Mouse (Mus musculus) large intestine, adult 2 months (tissue): ENCODE measurements around the gene 5830411N06Rik. TPM values are rescaled to one million over a fixed set of nuclear protein-coding genes. Genes with fewer than 3 reads are reported as not detected.

Experiments used
- DNase-seq: peaks from one replicate; pipeline ENCODE4 v3.0.0-alpha.2; 2012; ENCODE audit warnings: low read depth, low spot score
- WGBS: fragments of 180-500 bp; shearing (Covaris S2); methylation state at CpG from one replicate; pipeline ENCODE4 v1.1.7; 2018; 5-methylcytosine and 5-hydroxymethylcytosine counted together
- polyA plus RNA-seq: library from polyadenylated mRNA; depleted of rRNA; stranded (reverse); fragments of >200 nt; gene quantifications from 2 replicates; pipeline ENCODE4 v1.2.3, GENCODE M21; 2012; rRNA removed

Gene 5830411N06Rik
- polyA plus RNA-seq: 0.51 and 0.71 TPM in 2 replicates

DNA sequence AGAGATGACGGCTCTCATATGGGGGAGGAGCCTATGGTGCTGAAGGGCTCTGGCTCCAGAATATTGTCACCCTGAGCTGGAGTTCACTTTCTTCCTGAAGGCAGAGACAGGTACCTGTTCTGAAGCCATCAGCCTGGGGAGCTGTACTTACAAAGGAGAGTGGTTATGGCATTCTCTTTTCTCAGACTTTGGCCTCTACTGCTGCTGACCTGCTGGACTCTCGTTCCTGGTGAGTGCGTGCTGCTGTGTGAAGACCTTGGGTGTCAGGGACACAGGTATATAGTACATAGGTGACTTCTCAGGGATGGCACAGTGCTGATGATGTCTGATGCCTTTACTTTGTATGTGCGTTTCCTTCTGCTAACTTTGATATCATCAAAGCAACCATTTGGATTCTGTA, at the start of gene 5830411N06Rik:
Gene 5830411N06Rik (plus strand): TSS at position 69 of the 400 bp plus-strand sequence.
- 68% methylated on average over 4 of the region's 4 CpGs for WGBS
- DNase-seq: no peak

DNA sequence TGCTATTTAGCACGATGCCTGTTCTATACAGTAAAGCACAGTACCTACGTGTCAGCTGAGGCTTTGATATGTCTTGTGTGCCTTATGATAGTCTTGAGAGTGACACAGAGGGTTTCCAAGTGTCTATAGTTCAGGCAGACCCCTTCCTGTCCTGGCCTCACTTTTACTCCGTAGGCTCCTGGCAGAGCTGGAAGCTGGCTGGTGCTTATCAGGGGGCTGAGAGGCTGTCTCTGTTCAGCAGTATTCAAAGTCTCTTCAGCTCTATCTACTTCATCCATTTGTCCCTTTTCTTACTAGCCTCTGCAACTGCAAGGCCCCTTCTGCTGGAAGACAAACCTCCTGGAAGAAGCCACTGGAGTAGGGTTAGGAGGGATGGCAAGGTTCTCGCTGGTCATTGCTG, 46.0 kb upstream of the 5830411N06Rik start:
- 83% methylated on average over 4 of the region's 4 CpGs for WGBS
- no peak for DNase-seq

DNA sequence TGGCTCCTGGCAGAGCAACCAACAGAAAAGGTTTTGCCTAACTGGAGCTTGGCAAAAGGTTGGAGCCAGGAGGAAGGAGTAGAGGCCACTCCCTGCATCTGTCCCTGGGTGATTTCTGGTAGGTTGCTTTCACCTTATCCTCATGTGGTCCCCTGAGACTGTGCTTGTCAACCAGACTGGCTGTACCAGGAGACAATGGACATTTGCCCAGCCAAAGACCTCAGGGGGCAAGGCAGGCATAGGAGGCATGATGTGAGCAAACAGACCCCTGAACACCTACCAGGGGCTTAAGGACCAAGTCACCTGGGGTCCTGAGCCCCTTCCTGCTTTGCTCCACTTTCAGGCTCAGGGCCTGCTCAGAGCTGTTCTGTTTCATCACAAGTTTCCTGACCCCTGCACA, 41.2 kb upstream of the 5830411N06Rik start, which contains the start of gene Olfr524:
Gene Olfr524 (minus strand): TSS at position 101 of the 400 bp plus-strand sequence.
- no peak for DNase-seq

DNA sequence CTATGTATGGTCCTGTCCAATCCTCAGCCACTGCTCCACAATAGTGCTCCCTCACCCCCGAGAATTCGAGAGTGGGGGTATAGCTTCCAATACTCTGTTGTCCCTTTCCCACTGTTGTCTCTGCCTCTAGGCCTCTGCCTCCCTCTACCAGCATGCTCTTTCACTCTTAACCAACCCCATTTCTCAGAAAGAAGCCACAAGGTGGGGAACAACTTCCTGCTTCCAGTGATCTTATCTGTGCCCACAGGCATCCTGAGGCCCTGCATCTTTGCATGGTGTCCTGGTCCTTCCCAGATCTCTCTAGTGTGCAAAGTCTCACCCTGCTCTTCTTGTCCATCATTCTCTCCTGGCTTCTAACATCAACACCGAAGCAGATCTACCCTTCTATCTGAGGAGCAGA, 40.2 kb upstream of the 5830411N06Rik start:
- WGBS: 67% methylated on average over 3 of the region's 3 CpGs
- no peak for DNase-seq

DNA sequence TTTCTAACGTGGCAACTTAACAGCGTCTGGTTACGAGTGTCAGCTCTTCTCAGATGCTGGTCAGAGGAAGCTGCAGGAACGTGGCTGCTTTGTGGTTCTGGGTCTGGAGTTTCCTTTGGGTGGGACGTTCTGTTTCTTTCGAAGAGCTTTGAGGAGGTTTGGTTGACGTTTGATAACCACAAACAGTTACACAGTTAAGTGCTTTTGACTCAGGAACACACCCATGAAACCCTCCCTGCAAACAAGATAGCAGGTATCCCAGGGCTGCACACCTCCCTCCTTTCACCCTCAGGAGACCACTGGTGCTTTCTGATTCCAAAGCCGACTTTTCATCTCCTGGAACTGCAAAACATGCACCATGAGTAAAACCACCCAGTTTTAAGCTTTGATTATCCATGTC, 38.9 kb upstream of the 5830411N06Rik start:
- no peak for DNase-seq

DNA sequence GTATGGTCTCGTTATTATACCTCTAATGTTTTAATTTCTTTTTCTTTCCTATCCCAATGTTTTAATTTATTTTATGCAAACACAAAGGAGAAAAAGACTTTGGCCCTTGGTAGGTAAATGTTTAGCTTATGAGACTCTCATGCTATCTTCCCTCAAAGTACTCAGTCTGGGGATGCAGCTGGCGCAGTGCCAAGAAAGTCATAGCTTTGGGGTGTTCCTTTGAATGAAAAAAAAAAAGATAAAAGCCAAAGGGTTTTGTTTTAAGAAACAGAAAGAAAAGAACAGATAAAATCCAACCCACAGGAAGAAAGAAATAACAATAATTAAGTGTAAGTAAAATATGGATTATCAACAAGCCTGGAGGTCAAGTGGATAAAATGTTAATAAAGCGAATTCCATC, 38.4 kb upstream of the 5830411N06Rik start:
- no peak for DNase-seq
- 62% methylated on average over 3 of the region's 3 CpGs for WGBS

More for the DNA sequence above, 38.9 kb upstream of the 5830411N06Rik start:
- 48% methylated on average over 8 of the region's 8 CpGs for WGBS

DNA sequence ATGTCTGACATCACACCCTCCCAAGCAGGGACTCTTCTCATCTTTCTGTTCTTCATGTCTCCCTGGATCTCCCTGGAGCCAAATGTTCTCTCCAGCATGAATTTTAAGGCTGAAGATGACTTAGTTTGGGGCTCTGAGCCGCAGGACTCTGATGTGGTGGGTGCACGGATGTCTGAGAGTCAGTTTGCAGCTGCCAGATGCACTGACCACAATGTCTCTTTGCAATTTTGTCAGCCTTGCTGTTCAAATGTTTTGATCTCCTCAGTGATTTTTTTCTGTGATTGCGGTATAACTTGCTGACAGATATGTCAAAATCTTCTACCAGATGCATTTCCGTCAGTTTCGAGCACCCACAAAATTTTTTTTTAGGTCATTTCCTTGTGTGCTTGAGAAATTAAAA, 33.2 kb upstream of the 5830411N06Rik start:
- WGBS: 74% methylated on average over 5 of the region's 5 CpGs
- no peak for DNase-seq

DNA sequence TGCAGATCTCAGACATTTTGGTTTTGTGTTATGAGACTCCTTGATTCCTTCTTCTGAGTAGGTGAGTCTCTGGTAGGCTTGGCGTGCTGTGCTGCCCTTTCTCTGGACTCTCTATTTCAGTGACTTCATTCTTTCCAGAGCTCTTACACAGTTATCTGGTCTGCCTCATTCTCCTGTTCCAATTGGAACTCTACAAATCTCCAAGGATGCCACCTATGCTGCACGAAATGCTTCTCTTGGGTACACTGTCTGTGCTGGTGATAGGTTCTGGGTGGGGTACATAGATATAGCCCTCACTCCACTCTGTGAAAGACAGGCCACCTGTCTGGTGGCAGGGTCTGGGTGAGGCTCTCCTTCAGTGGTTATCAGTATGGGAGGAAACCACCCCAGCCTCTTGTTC, 29.1 kb upstream of the 5830411N06Rik start, which contains the start of gene Cd163l1:
Gene Cd163l1 (plus strand): TSS at position 301 of the 400 bp plus-strand sequence.
- DNase-seq: no peak
- WGBS: 83% methylated on average over 2 of the region's 2 CpGs

DNA sequence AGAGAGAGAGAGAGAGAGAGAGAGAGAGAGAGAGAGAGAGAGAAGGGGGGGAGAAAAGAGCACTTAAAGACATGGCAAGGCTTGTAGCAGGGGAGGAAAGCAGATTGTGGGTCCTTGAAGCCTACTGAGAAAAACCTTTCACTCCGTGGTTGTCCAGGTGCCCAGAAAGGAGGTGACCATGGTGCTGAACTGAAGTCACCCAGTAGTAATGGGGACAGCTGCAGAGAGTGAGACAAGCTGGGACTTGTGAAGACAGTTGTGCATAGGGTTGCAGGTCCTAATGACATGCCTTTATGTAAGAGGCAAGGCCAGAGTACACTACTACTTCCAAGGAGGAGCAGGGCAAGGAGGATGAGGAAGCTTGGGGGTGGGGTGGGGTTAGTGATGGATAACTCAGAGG, 27.8 kb upstream of the 5830411N06Rik start:
- DNase-seq: no peak

DNA sequence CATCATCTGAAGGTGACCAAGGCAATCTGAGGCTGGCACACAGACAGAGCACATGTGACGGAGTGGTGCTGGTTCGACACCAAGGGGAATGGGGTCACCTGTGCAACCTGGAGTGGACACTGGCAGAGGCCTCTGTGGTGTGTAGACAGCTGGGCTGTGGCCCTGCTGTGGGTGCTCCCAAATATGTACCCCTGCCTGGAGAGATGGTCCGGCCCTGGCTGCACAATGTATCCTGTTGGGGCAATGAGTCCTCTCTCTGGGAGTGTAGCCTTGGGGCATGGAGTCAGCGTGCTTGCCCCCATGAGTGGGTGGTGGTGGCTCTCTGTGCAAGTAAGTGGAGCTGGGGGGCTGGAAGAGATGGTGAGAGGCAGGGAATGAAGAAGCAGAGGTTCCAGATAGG, 26.7 kb upstream of the 5830411N06Rik start:
- 80% methylated on average over 4 of the region's 4 CpGs for WGBS

More for the DNA sequence above, 27.8 kb upstream of the 5830411N06Rik start:
- 14% methylated on average over 1 of the region's 1 CpGs for WGBS

DNA sequence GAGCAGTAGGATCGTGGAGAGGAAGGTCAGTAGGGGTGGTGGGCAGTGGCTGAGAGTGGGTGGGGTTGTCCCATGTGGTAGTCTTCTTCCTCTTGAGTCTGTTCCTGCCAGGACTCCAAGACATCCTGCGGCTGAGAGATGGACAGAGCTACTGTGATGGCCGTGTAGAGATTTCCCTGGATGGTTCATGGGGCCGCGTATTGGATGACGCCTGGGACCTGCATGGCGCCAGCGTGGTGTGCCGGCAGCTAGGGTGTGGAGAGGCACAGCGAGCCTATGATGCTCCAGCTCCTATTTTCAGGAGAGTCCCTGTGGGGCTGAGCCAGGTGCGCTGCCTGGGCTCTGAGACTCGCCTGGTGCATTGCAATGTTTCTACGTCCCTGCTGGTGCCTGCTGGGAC, 22.9 kb upstream of the 5830411N06Rik start:
- no peak for DNase-seq
- 79% methylated on average over 13 of the region's 13 CpGs for WGBS

More for the DNA sequence above, 26.7 kb upstream of the 5830411N06Rik start:
- DNase-seq: no peak

DNA sequence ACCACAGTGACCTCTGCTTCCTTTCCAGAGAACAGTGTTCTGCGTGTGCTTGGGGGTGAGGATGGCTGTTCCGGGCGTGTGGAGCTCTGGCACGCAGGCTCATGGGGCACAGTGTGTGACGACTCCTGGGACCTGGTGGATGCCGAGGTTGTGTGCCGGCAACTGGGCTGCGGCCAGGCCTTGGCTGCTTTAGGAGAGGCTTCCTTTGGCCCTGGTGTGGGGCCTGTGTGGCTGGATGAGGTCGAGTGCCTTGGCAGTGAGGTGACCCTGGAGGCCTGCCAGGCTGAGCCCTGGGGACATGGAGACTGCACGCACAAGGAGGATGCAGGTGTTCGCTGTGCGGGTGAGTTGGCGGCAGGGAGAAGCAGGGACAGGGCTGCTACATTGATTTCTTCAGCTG, 18.6 kb upstream of the 5830411N06Rik start:
- DNase-seq: no peak
- 80% methylated on average over 13 of the region's 13 CpGs for WGBS

DNA sequence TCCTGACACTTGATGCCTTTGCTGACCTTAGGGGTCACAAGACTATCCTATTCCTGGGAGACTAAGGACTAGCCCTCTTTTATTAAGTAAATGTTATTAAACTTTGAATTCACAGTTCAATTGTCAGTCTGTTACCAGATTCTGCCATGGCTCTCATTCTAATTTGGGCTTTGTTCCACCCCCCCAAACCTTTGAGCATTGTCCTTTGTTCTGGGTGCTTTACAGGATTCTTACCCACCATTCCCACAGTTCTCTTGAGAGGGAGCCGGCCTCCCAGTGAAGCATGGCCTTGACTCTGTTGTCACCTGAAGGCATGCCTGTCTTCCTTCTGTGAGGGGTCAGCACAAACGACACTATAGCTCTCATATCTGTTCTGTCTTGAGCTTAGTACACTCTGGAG, 16.1 kb upstream of the 5830411N06Rik start:
- 56% methylated on average over 2 of the region's 2 CpGs for WGBS
- DNase-seq: no peak

DNA sequence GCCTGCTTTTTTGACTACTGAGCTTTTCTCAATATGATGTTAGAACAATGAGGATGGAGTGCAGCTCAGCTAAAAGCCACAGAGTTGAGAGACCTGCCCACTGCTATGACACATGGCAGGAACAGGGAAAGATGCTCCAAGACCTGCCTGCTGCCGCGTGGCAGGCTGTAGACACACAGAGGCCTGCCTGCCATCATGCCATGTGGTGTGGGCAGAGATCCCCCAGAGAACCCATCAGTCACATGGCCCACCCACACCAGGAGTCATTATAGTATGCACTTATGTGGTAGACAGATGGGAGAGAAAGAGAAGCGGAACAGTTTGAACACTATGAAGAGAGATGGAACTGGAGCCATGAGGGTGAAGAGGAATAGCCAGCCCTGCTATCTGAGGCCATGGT, 13.4 kb upstream of the 5830411N06Rik start:
- WGBS: 94% methylated on average over 3 of the region's 3 CpGs
- DNase-seq: no peak

DNA sequence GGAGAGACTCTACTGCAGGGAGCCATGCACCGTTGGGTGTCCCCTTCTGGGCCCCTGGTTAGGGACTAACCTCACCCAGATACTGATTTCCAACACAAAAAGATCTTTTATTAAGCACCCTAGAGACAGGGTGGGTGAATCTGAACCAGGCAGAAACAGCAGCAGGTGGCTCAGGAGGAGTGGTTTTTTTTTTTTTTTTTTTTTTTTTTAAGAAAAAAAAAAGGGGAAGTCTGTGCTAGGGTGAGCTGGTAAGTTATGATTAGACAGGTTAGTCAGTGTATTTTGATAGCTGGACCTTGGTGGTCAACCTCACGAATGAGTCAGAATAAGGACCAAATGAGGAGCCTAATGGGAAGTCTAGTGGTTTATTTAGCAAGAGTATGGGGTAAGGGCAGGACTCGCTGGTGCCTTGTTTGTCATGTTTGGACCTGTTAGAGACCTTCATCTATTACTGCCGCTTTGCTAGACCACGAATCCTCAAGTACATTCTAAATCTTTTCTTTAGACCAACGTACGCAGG, 6.8 kb downstream of the 5830411N06Rik start:
- WGBS: 79% methylated on average over 7 of the region's 7 CpGs
- no peak for DNase-seq

DNA sequence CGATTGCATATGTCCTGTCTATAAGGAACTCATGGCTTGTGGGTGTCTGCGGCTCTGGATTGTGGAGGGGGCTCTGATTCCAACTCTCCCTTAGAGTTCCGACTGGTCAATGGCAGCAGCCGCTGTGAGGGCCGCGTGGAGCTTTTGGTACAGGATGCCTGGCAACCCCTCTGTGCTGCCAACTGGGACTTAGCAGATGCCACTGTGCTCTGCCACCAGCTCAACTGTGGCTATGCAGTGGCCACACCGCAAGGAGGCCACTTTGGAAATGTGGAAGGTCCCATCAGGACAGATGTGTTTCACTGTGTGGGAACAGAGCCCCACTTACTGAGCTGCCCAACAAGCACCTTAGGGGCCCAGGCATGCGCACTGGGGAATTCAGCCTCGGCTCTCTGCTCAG, 48.7 kb downstream of the 5830411N06Rik start:
- no peak for DNase-seq
- WGBS: 83% methylated on average over 9 of the region's 9 CpGs

DNA sequence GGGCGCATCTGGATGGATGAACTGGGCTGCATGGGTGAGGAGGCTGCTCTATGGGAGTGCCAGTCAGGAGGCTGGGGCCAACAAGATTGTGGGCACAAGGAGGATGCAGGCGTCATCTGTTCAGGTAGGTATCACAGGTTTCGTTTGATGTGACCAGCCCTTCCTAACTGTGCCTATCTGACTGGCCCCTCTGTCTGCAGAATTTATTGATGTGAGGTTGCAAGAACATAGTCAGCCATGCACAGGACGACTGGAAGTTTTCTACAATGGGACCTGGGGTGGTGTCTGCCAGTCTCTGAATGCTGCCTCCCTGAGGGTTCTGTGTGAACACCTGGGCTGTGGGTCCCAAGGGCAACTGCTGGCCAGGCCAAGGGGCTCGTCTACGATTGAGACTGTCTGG, 49.8 kb downstream of the 5830411N06Rik start:
- no peak for DNase-seq
- WGBS: 65% methylated on average over 6 of the region's 6 CpGs

DNA sequence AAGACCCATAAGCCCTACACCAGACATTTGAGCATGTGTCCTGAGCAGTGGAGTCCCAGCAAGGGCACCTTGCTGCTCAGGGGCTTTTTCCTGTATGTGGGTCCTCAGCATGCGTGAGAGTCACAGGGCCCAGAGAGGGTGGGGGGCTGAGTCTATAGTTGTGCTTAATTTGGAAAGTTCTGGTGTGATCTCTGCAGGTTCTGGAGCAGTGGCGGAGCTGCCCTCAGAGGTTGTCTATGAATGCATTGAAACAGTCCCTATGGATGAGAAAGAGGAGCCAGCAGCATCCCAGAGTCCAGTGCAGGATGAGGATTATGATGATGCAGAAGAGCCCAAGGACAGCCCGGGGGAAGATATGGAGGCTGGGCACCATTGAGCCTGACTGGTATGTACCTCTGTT, 52.3 kb downstream of the 5830411N06Rik start:
- no peak for DNase-seq
- WGBS: 71% methylated on average over 3 of the region's 3 CpGs

DNA sequence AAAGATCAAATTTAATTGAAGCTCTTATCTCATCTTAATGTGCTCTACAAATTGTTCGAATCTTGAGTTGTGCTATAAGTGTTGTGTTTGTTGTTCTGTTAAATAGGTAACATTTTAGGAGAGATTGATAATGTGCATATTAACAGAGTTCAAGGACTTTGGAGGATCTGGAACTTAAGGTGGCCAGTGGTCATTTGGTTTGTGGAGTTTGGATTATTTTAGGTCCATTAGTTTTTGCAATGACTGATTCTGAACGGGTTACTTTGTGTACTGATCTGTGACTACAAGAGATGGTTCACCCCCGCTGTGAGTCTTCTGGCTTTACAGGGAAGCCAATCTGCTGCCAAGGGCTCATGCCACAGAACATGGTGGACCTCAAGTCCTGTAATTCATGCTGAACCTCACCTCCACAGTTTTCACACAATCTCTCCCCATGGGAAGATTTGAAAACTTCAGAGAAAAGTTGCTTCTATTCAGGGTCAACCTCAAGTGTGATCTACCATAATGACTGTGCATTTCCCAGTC, 72.8 kb downstream of the 5830411N06Rik start:
- DNase-seq: no peak
- WGBS: 75% methylated on average over 3 of the region's 3 CpGs

DNA sequence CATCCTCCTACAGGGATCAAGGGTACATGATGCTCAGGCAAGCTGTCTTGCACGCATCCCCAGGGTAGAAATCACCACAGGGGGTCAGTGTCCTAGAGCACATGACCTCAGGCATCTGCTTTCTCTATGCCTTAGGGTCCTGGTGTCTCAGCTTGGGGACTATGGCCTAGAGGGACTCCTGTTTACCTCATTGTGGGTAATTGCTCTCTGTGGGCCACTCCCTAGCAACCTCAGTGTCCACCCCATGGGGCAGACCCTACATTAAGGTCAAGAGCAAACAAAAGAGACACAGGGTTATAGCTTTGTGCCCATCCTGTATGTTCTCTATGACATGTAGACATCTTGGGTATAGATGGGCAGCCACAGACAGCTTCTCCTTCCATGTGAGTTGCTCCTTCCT, 73.5 kb downstream of the 5830411N06Rik start, which contains the start of gene Olfr525:
Gene Olfr525 (plus strand): TSS at position 301 of the 400 bp plus-strand sequence.
- no peak for DNase-seq
- 33% methylated on average over 1 of the region's 1 CpGs for WGBS

DNA sequence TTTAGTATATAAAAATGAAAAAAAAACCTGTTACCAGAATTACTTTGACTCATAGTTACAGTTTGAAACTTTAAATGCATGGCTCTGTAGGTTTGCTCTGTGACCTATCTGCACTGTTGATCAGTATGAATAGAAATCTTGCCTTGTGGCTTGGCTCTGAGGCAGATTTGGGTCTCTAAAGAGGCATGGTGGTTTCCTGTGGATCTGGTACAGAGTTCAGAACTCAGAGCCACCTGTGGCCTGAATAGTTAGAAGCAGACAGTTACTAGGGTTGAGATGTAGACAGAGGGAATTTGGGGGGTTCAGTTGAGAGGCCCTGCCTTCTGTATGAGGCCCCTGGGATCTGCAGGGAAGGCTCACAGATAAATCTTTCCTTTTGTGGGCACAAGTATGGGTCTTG, 74.1 kb downstream of the 5830411N06Rik start:
- no peak for DNase-seq
